Mouse (Mus musculus) ES-E14 (cell line): ENCODE results near the gene Lrp5. TPM values are rescaled to one million over a fixed set of nuclear protein-coding genes. Genes with fewer than 3 reads are reported as not detected.

Experiments
- DNase-seq: peaks from one replicate; pipeline ENCODE4 v3.0.0-alpha.2; 2013; ENCODE audit warnings: low read depth, low spot score
- H3K27ac ChIP-seq: 2 replicates; pipeline ENCODE4 v1.5.1; 2012; ENCODE audit warnings: low read depth, mild to moderate bottlenecking, low read length, moderate library complexity, mixed read lengths; ENCODE audit not compliant: poor library complexity, insufficient read depth, severe bottlenecking
- H3K36me3 ChIP-seq: 2 replicates; pipeline ENCODE4 v1.6.1; 2012; ENCODE audit warnings: mild to moderate bottlenecking, low read length, moderate library complexity, mixed read lengths; ENCODE audit not compliant: control insufficient read depth, poor library complexity, insufficient read depth, severe bottlenecking
- H3K4me1 ChIP-seq, 2 experiments: fragments of 150-350 bp in 1 of 2; sonication (generic) in 1 of 2; 2 replicates each; pipeline ENCODE4 v1.6.1; 2012; ENCODE audit warnings: low read length in 2 of 2, mild to moderate bottlenecking in 1 of 2, mixed read lengths in 1 of 2; ENCODE audit not compliant: control insufficient read depth in 2 of 2, insufficient read depth in 2 of 2, poor library complexity in 1 of 2
- H3K4me3 ChIP-seq, 2 experiments: fragments of 150-350 bp in 1 of 2; sonication (generic) in 1 of 2; 2 replicates each; pipeline ENCODE4 v1.5.1; 2012; ENCODE audit warnings: low read length in 2 of 2, low read depth in 1 of 2, mild to moderate bottlenecking in 1 of 2, mixed read lengths in 1 of 2; ENCODE audit not compliant: insufficient read depth in 1 of 2, poor library complexity in 1 of 2, severe bottlenecking in 1 of 2
- H3K9ac ChIP-seq: 2 replicates; pipeline ENCODE4 v1.6.1; 2012; ENCODE audit warnings: low read depth, mild to moderate bottlenecking, low read length, mixed read lengths; ENCODE audit not compliant: poor library complexity, insufficient read depth, severe bottlenecking
- H3K9me3 ChIP-seq: fragments of 150-350 bp; sonication (generic); 2 replicates; pipeline ENCODE4 v1.6.1; 2012; ENCODE audit warnings: low read depth, mild to moderate bottlenecking, low read length; ENCODE audit not compliant: control insufficient read depth, insufficient read depth
- CHD2 ChIP-seq: IDR thresholded peaks from 2 replicates; pipeline ENCODE4 v1.6.1; 2014; ENCODE audit warnings: mild to moderate bottlenecking, low read depth, low read length, inconsistent platforms
- HCFC1 ChIP-seq: IDR thresholded peaks from 2 replicates; pipeline ENCODE4 v1.6.1; 2012; ENCODE audit warnings: low read length, inconsistent platforms, borderline replicate concordance; ENCODE audit not compliant: insufficient read depth
- MAFK ChIP-seq: IDR thresholded peaks from 2 replicates; pipeline ENCODE4 v1.6.1; 2014; ENCODE audit warnings: mild to moderate bottlenecking, low read depth, low read length, inconsistent platforms; ENCODE audit not compliant: insufficient read depth
- ZC3H11A ChIP-seq: IDR thresholded peaks from 2 replicates; pipeline ENCODE4 v1.6.1; 2012; ENCODE audit warnings: low read depth, mild to moderate bottlenecking, inconsistent platforms, low read length, borderline replicate concordance
- ZNF384 ChIP-seq: IDR thresholded peaks from 2 replicates; pipeline ENCODE4 v1.6.1; 2012; ENCODE audit warnings: low read depth, low read length, inconsistent platforms
- in situ Hi-C, 2 experiments: fragments of 600-800 bp; cut with MboI; formaldehyde crosslinking; loops; one replicate each; pipeline ENCODE4 v1.15.1; 2025; ENCODE audit warnings: low sequenced_read_pairs in 2 of 2, inconsistent platforms in 1 of 2; ENCODE audit not compliant: unreplicated experiment in 2 of 2
- total RNA-seq: library from RNA; depleted of rRNA; stranded (reverse); fragments of 300-350 nt; gene quantifications from 2 replicates; pipeline ENCODE4 v1.2.3, GENCODE M21; 2012

The Lrp5 gene
- total RNA-seq, 1 experiment: 46.1 TPM

DNA sequence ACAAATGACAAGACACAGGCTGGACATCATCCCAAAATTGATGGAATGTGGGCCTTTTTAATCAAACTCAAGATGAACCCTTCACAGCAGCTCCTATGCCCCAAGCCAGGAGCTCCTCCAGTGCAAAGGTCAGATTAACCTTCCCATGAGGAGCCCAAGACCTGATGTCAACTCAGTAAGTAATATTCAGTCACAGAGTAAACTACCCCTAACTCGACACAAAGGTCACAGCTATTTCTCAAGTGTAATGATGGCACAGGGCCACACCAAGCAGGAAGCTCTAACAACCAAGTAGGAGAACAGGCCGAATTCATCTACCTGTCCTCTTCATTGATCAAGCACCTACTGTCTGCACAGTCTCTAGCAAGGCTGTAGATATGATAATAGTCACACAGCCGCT lies 35.9 kb downstream of the Lrp5 start:
- no peak overlapping the region for H3K9ac ChIP-seq
- DNase-seq: no peak
- no peak overlapping the region for H3K27ac ChIP-seq
- H3K36me3 ChIP-seq: peaks cover 24% of the 10 kb centered on the region; the same call in 1 of the 2 replicates
- in situ Hi-C loops: no loop called here
- TF ChIP-seq ZNF384 (no peak), MAFK (no peak), ZC3H11A (no peak), CHD2 (no peak), HCFC1 (no peak)
- H3K4me3 ChIP-seq: no peak overlapping the region
- H3K9me3 ChIP-seq: no peaks in the 10 kb centered on the region
- peaks cover 0 to 4% of the 10 kb centered on the region in 2 experiments; a peak in 1 of 4 replicates for H3K4me1 ChIP-seq

DNA sequence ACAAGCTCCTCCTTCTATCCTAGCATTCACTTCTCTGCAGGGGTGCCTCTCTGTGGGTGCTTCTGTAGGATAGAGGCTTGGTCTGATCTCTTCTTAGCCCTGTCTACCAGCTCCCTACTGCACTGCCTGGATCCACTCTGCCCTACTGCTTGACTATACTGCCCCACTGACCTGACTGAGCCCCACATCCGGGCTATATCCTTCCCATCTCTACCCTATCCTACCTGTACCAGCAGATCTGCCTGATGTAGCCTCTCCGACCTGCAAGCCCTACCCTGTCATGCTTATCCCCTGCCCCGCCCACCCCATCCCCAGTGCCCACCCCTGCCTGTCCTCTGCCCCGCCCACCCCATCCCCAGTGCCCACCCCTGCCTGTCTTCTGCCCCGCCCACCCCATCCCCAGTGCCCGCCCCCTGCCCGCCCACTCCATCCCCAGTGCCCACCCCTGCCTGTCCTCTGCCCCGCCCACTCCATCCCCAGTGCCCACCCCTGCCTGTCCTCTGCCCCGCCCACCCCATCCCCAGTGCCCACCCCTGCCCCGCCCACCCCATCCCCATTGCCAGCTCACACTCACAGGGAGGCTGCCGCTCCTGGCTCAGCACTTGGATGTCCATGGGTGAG lies 37.4 kb downstream of the Lrp5 start:
- DNase-seq: peak; percentile 35
- Histone ChIP-seq H3K27ac (no peak overlapping the region), H3K9me3 (no peaks in the 10 kb centered on the region), H3K4me3 (no peak overlapping the region), H3K36me3 (peaks cover 22% of the 10 kb centered on the region; the same call in 1 of the 2 replicates), H3K4me1 (peaks cover 0 to 4% of the 10 kb centered on the region in 2 experiments; a peak in 1 of 4 replicates), H3K9ac (no peak overlapping the region)
- no peak for TF ChIP-seq ZC3H11A
- TF ChIP-seq HCFC1: no peak
- no peak for TF ChIP-seq MAFK
- TF ChIP-seq ZNF384: no peak
- no peak for TF ChIP-seq CHD2
- in situ Hi-C loops: no loop called here

DNA sequence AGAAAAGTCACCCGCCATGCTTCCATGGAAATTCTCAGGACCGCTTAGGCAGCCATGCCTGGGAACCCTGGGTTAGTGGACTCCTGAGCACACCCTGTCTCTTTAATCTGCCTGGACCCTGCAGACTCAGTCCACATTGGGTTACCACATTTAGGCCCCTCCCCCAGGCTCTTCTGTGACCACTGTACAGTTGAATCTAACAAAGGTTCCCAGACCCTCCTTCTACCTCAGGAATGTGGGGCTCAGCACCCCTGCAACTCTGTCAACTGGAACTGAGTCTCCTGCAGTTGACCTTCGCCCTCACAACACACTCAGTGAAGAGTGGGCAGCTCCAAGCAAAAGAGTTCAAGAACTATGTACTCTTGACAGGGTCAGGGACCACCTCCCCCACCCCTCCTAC lies 38.4 kb downstream of the Lrp5 start:
- TF ChIP-seq CHD2: no peak
- Histone ChIP-seq H3K27ac (no peak overlapping the region), H3K36me3 (peaks cover 30% of the 10 kb centered on the region; the same call in 1 of the 2 replicates), H3K4me3 (no peak overlapping the region), H3K9ac (no peak overlapping the region), H3K9me3 (no peaks in the 10 kb centered on the region), H3K4me1 (peaks cover 0 to 4% of the 10 kb centered on the region in 2 experiments; a peak in 1 of 4 replicates)
- DNase-seq: no peak
- in situ Hi-C loops: no loop called here

DNA sequence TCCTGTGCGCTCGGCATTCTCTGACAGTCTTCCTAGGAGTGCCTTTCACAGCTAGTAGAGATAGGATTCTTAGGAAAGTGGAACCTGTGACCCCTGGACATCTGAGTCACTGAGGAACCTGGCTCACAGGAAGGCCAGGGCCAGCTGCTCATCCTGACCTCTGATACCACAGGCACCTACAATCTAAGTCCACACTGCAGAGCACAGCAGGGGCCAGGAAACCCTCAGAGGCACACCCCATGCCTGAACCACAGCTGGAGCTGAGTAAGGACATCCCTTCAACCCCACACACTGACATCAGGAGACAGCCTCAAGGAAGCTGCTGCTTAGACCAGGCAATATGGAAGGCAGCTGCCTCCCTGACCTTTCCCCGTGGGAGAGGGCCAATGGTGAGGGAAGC lies 40.6 kb downstream of the Lrp5 start:
- no peaks in the 10 kb centered on the region for H3K9me3 ChIP-seq
- H3K4me3 ChIP-seq: no peak overlapping the region
- DNase-seq: no peak
- in situ Hi-C loops: no loop called here
- peaks cover 0 to 4% of the 10 kb centered on the region in 2 experiments; a peak in 1 of 4 replicates for H3K4me1 ChIP-seq
- H3K9ac ChIP-seq: no peak overlapping the region
- no peak for TF ChIP-seq ZNF384
- no peak for TF ChIP-seq CHD2
- TF ChIP-seq ZC3H11A: no peak
- no peak for TF ChIP-seq MAFK
- no peak for TF ChIP-seq HCFC1
- no peak overlapping the region for H3K27ac ChIP-seq
- H3K36me3 ChIP-seq: peaks cover 34% of the 10 kb centered on the region; the same call in 1 of the 2 replicates
